In genomic region chr6:47878133-47878514, GRCm38 (mm10) we compare ENCODE assay signal across 7 mouse cellular contexts. TPM values are rescaled to one million over a fixed set of nuclear protein-coding genes. Genes with fewer than 3 reads are reported as not detected.
DNase-seq lines count a peak whose midpoint lies in the region; ATAC-seq and TF ChIP-seq lines count a peak whose summit lies in the region.

No protein-coding gene starts in this region.

- no peaks in the 10 kb centered on the region for H3K27me3 ChIP-seq in hindbrain, embryonic 10.5 days (ENCODE audit: insufficient read depth, poor library complexity, severe bottlenecking)

- H3K9me3 ChIP-seq in hindbrain, embryonic 10.5 days, result no peaks in the 10 kb centered on the region

- peaks cover 39% of the 10 kb centered on the region for H3K36me3 ChIP-seq in hindbrain, embryonic 10.5 days

- TF ChIP-seq CTCF in lung, adult 2 months (IDR thresholded peaks at IDR 0.05; ENCODE audit: insufficient read depth, low read length), result no peak

- 2% methylated on average over 11 of the region's 11 CpGs for WGBS in lung, adult 2 months
- 2% methylated on average over 11 of the region's 11 CpGs for WGBS in hindbrain, embryonic 10.5 days

- H3K4me1 ChIP-seq in lung, adult 2 months (ENCODE audit: control insufficient read depth, insufficient read depth, low read length), result peaks cover 13% of the 10 kb centered on the region; the same call in 1 of the 2 replicates
- peaks cover 22% of the 10 kb centered on the region for H3K4me1 ChIP-seq in hindbrain, embryonic 10.5 days (replicated peaks)

- H3K27ac ChIP-seq in hindbrain, embryonic 10.5 days, result peak overlapping the region; percentile 96

- no peak for TF ChIP-seq POLR2A in lung, adult 2 months (IDR thresholded peaks at IDR 0.05; ENCODE audit: borderline replicate concordance, extremely low read depth, low read depth, low read length)

- peak overlapping the region; percentile 94 for H3K4me3 ChIP-seq in lung, adult 2 months (replicated peaks; ENCODE audit: extremely low read depth, low read depth, low read length)
- H3K4me3 ChIP-seq in hindbrain, embryonic 10.5 days, result peak overlapping the region; percentile 88

- DNase-seq in lung, adult 2 months, result no peak
- no peak for DNase-seq in lung, postnatal 14 days
- DNase-seq in brain, embryonic 18.5 days (ENCODE audit: low read depth, low spot score), result peak; percentile 8
- no peak for DNase-seq in hindbrain, embryonic 10.5 days (ENCODE audit: low spot score)
- DNase-seq in adrenal gland, postnatal 25 days, result no peak
- DNase-seq in ovary, postnatal 14 days (ENCODE audit: low spot score), result no peak

- 0 out of 2 replicates have a peak, but pooled peaks have one; percentile 23 for ATAC-seq in megakaryocyte-erythroid progenitor cell, adult 5-6 weeks (replicated peaks; ENCODE audit: low FRiP score, low TSS enrichment, poor library complexity, severe bottlenecking)

RNA-seq across cellular contexts. Expression of gene Zfp282, which starts 1.1 kb away (rescaled TPM):
- polyA plus RNA-seq in lung, adult 2 months (2012; rRNA removed), result 7.6 and 8.1 TPM in 2 replicates
- polyA plus RNA-seq in hindbrain, embryonic 10.5 days (2016; fragmentation: Nextera tagmentation; extraction: Ambion mirVana), result 16.9 and 19.8 TPM in 2 replicates
- total RNA-seq in megakaryocyte-erythroid progenitor cell, adult 5-6 weeks (2014; fragmentation: Nextera tagmentation), result 10.0 and 12.6 TPM in 2 replicates
- total RNA-seq in megakaryocyte-erythroid progenitor cell, adult 5-6 weeks (2017), result 10.7 TPM in 2 replicates
- total RNA-seq in adrenal gland, postnatal 25 days (2021), result 13.2 and 15.6 TPM in 2 replicates

RNA-seq across cellular contexts. Expression of gene Zfp212, which starts 42.2 kb away (rescaled TPM):
- polyA plus RNA-seq in lung, adult 2 months (2012; rRNA removed), result 11.6 and 12.1 TPM in 2 replicates
- polyA plus RNA-seq in hindbrain, embryonic 10.5 days (2016; fragmentation: Nextera tagmentation; extraction: Ambion mirVana), result 17.4 and 21.4 TPM in 2 replicates
- 9.7 and 14.9 TPM in 2 replicates for total RNA-seq in megakaryocyte-erythroid progenitor cell, adult 5-6 weeks (2014; fragmentation: Nextera tagmentation)
- total RNA-seq in megakaryocyte-erythroid progenitor cell, adult 5-6 weeks (2017), result 5.6 and 9.2 TPM in 2 replicates
- 18.9 and 19.2 TPM in 2 replicates for total RNA-seq in adrenal gland, postnatal 25 days (2021)

RNA-seq across cellular contexts. Expression of gene Zfp398, which starts 42.7 kb away (rescaled TPM):
- polyA plus RNA-seq in lung, adult 2 months (2012; rRNA removed), result 8.8 and 8.9 TPM in 2 replicates
- polyA plus RNA-seq in hindbrain, embryonic 10.5 days (2016; fragmentation: Nextera tagmentation; extraction: Ambion mirVana), result 8.1 and 9.7 TPM in 2 replicates
- total RNA-seq in megakaryocyte-erythroid progenitor cell, adult 5-6 weeks (2014; fragmentation: Nextera tagmentation), result 18.4 and 19.4 TPM in 2 replicates
- total RNA-seq in megakaryocyte-erythroid progenitor cell, adult 5-6 weeks (2017), result 15.7 and 20.1 TPM in 2 replicates
- 16.7 and 19.4 TPM in 2 replicates for total RNA-seq in adrenal gland, postnatal 25 days (2021)

RNA-seq across cellular contexts. Expression of gene Zfp786, which starts 47.5 kb away (rescaled TPM):
- 0.16 and 0.26 TPM in 2 replicates for polyA plus RNA-seq in lung, adult 2 months (2012; rRNA removed)
- 7.0 TPM in 2 replicates for polyA plus RNA-seq in hindbrain, embryonic 10.5 days (2016; fragmentation: Nextera tagmentation; extraction: Ambion mirVana)
- 0.87 and 2.4 TPM in 2 replicates for total RNA-seq in megakaryocyte-erythroid progenitor cell, adult 5-6 weeks (2014; fragmentation: Nextera tagmentation)
- 0.70 and 4.2 TPM in 2 replicates for total RNA-seq in megakaryocyte-erythroid progenitor cell, adult 5-6 weeks (2017)
- total RNA-seq in adrenal gland, postnatal 25 days (2021), result 1.6 and 2.9 TPM in 2 replicates
